Mouse (Mus musculus) frontal cortex, postnatal 14 days (tissue): ENCODE measurements around the gene Paqr3.

Experiments
- DNase-seq, 2 experiments: peaks; one replicate each; pipeline ENCODE4 v3.0.0; 2022; ENCODE audit warnings: low spot score in 2 of 2

Paqr3 gene

GRCm38 (mm10) chr5:97111207-97111910, at the start of gene Paqr3:
TSS of gene Paqr3 (minus strand) at chr5:97111596.
- peak; percentile 94 for DNase-seq

GRCm38 (mm10) chr5:97154688-97155087, 43.3 kb upstream of the Paqr3 start:
- DNase-seq, result no peak

- DNase-seq, result no peak
These were observed 23.9 kb upstream of the Paqr3 start for GRCm38 (mm10) chr5:97135331-97135730.

DNA sequence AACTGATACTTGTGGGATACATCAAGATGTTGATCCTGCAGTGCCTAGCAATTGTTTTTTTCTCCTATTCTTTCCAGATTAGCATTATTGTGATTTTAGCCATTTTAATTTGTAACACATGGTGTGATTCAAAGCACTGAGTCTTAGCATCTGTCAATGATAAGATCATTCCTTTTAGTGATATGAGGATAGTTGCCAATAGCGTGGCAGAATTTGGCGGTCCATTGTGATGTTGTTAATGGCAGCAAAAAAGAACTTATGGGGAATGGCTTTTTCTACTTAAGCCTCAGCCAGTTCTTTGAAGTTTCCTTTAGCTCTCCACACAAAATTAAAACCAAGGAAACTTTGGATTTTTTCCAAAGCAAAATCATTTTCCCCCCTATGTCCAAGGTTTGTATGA, 18.2 kb upstream of the Paqr3 start:
- no peak for DNase-seq

- DNase-seq, result peak; percentile 27 to 69
These were observed 17.1 kb upstream of the Paqr3 start for GRCm38 (mm10) chr5:97128242-97129226.

DNA sequence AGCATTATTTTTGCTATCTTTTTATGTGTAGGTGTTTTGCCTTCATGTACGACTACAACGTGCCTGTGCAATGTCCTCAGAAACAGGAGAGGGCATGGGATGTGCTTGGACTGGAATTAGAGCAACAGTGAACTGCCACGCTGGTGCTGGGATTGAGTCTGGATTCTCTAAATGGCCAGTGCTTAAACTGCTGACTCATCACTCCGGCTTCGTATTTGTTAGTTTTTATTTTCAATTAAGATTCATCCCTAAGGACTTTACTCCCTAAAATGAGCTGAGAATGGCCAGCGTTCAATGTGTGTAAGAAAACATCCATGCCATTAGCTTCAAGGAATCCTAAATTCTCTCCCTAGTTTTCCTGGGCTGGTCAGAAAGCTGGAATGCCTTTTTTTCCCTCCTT, 15.9 kb upstream of the Paqr3 start:
- DNase-seq, result no peak

DNA sequence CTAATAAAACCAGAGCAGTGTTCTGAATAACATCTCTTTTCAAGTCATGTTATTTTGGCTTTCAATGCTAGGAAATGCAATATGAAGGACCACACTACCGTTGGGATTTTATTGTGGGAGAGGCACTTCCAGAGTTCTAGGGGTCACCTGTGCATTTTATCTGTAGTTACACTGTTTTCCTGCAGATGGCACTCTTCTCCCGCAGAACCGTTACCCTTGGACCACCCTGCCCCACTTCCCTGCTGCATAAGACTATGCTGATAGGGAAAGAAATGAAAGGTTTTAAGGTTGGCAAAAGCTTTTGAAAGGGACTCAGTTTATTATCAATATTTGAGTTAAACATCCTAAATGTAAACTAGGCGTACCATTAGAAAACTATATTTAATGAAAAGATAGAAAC, 14.6 kb upstream of the Paqr3 start:
- peak in 1 of 2 experiments; percentile 32 for DNase-seq

DNA sequence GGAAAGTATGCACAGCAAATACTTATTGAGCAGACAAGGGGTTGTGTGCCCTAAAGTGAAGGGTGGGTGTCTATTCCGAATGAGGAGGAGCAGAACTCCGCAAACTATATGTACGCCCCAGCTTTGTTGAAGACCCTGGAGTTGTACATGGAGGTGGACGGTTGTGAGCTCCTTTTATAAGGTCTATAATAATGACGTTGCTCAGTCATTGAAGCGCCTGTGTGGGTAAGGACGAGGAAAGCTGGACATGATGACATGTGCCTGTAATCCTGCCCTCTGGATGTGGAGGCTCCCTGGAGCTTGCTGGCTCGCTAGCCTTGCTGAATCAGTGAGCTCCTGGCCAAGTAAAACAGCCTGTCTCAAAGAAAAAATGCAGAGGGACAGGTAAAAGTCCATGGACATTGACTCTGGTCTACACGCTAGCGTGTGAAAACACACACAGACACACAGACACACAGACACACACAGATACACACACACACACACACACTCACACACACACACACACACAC, 14.1 kb upstream of the Paqr3 start:
- no peak for DNase-seq

- no peak for DNase-seq
These were observed 13.6 kb upstream of the Paqr3 start for GRCm38 (mm10) chr5:97124977-97125376.

GRCm38 (mm10) chr5:97110697-97111096, 699 bp downstream of the Paqr3 start:
- DNase-seq, result no peak

DNA sequence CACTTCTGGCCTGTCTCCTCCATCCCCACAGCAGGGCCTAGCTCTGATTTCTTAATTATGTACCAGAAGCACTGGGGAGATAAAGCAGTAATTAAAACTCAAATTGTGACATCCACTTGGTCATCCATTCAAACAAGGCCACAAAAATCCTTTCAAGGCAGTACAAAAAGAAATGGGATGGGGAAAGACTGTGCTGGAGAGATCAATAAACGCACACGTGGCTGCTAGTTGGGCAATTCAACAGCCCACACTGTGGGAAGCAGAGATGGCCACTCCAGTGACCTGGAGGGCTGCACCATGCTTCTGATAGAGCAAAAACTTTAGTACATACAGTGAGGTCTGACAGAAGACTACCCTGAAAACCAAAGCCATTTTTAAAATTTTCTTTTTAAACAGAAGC, 1.3 kb downstream of the Paqr3 start:
- no peak for DNase-seq

- no peak for DNase-seq
These were observed 3.1 kb downstream of the Paqr3 start for GRCm38 (mm10) chr5:97108333-97108732.

DNA sequence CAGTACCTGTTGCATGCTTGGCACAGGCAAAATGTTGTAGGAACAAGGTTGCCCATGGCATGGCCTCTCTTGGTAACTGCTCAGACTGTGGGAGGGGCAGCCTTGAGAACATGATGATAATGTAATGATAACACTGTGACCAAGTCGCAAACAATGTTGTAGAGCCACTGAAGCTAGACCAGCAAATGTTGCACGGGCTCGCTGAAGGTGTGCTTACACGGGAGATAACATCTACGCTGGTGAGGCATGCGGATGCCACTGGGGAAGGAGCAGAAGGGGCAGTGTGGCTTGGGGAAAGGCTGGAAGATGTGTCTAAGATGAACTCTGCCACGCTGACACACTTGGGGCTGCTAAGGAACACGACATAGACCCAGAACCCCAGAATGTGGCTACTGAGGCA, 11.4 kb downstream of the Paqr3 start:
- no peak for DNase-seq

DNA sequence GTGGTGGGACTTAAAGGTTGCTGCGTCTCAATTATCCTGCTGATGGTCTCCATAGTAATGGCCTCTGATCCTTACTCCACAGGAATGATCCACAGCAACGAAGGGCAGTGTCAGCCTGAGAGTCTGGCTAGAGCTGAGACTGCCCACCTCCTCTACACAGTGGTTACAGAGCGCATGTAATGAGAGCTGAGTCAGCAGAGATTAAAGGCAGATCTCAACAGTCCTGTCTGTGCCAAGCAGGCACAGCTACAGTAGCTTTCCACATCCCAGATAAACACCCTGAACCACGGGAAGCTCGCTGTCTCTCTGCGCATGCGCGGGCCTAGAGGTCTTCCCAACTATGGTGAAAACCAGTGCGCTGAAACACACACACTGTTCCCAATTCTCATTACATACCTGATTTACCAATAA, 13.8 kb downstream of the Paqr3 start:
- no peak for DNase-seq

GRCm38 (mm10) chr5:97095335-97095734, 16.1 kb downstream of the Paqr3 start:
- no peak for DNase-seq

GRCm38 (mm10) chr5:97092970-97093369, 18.4 kb downstream of the Paqr3 start:
- no peak for DNase-seq

GRCm38 (mm10) chr5:97090034-97090784, 21.2 kb downstream of the Paqr3 start:
- DNase-seq, result no peak

- DNase-seq, result no peak
These were observed 22.0 kb downstream of the Paqr3 start for GRCm38 (mm10) chr5:97089426-97089825.

- no peak for DNase-seq
These were observed 23.2 kb downstream of the Paqr3 start for GRCm38 (mm10) chr5:97088231-97088630.

DNA sequence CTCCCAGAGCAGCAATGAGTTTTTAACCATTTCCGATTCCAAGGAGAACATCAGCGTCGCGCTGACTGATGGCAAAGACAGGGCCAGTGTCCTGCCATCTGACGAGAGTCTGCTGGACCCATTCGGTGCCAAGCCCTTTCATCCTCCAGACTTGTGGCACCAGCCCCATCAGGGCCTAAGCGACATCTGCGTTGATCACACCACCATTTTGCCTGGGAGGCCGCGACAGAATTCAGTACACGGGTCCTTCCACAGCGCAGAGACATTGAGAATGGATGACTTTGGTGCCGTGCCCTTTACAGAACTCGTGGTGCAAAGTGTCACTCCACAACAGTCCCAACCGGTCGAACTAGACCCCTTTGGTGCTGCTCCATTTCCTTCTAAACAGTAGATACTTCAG, 23.6 kb downstream of the Paqr3 start:
- no peak for DNase-seq

DNA sequence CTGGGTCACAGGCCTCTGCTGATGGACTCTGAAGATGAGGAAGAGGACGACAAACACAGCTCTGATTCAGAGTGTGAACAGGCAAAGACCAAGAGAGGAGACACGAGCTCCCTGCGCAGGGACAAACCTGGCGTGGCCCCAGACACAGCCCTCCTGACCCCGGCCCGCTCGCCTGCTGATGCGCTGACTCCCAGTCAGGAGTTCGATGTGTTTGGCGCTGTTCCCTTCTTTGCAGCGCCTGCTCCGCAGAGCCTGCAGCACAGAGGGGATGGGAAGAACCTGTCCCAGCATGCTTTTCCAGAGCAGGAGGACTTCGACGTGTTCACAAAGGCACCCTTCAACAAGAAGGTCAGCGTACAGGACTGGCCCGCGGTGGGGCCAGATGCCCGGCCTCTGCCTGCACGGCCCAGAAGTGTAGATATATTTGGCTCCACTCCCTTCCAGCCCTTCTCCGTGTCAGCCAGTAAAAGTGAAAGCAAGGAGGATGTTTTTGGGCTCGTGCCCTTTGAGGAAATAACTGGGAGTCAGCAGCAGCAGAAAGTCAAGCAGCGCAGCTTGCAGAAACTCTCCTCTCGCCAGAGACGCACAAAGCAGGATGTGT, 24.3 kb downstream of the Paqr3 start:
- DNase-seq, result no peak

DNA sequence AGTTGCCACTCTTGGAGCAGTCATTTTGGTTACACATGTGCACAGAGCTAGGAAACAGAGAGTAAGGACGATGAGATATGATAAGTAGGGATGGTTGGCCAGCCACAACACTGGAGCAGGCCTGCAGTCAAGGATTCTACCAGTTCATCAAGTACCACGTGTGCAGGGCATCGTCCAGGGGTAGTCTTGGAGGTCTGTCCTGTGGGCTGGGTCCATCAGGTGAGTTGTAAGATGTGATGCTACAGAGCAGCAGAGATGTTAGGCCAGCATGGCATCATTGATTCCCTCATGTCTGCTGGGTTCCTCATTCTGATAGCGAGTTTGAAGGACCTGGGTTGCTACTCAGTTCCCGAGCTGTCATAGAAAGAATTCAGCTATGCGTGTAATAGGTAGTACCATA, 26.3 kb downstream of the Paqr3 start:
- no peak for DNase-seq
